In the genomic region with DNA sequence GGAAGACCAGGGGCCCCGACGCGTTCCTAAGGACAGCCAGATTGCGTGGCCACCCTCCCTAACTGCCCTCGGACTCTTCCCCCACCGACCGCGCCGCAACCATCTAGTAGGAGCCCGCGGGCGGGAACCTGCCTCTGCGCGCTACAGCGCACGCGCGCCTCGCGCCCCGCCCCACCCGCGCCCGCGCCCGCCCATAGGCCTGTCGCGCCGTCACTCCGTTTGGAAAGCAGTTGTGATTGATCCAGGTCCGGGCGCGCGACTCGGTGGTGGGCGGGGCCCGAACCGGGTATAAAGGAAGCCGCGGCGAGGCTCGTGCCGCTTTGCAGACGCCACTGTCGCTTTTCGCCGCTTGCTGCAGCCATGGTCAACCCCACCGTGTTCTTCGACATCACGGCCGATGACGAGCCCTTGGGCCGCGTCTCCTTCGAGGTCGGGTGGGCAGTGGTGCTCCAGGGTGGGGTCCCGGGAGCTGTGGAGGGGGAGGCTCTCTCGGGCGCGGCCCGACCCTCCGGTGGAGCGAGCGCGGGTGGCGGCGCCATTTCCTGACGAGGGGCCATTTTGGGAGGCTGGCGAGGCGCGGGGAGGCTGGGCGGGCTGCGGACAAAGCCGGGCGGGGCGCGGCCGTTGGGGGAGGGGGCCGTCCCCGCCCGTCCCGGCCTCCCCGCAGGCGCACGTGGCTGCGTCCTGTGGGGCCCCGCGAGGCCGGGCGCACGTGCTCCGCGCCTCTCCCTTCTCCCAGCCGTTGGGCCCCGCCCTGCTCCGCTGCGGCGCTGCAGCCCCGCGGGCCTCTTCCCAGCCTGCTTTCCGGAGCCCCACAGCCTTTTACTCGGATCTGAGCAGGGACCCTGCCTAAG, we compare ENCODE assay signal across 8 mouse cellular contexts. TPM values are rescaled to one million over a fixed set of nuclear protein-coding genes. Genes with fewer than 3 reads are reported as not detected.
A peak's percentile ranks its signal among the peaks of the same experiment; 100 is the strongest.
DNase-seq lines count a peak whose midpoint lies in the region; ATAC-seq and TF ChIP-seq lines count a peak whose summit lies in the region.

No protein-coding gene starts in this region.

- WGBS in heart, embryonic 13.5 days = under 1% methylated on average over 84 of the region's 102 CpGs
- under 1% methylated on average over 101 of the region's 102 CpGs for WGBS in liver, embryonic 11.5 days

- H3ac ChIP-seq in myocyte (ENCODE audit: control insufficient read depth, insufficient read length) = peak overlapping the region; percentile 65

- peaks cover 6% of the 10 kb centered on the region; the same call in 1 of the 2 replicates for H3K4me1 ChIP-seq in brown adipose tissue, adult 24 weeks (ENCODE audit: control insufficient read depth, insufficient read depth, insufficient read length, low read length)
- peaks cover 33% of the 10 kb centered on the region for H3K4me1 ChIP-seq in heart, embryonic 13.5 days
- H3K4me1 ChIP-seq in liver, embryonic 11.5 days (replicated peaks; ENCODE audit: control insufficient read depth, insufficient read depth, low read length) = peaks cover 24% of the 10 kb centered on the region

- peak overlapping the region; percentile 97 for H3K4me2 ChIP-seq in heart, embryonic 13.5 days
- H3K4me2 ChIP-seq in liver, embryonic 11.5 days = peak overlapping the region; percentile 97
- peak overlapping the region; percentile 97 for H3K4me2 ChIP-seq in myocyte (ENCODE audit: low read depth)

- peak; percentile 80 for ATAC-seq in CD4-positive, CD25-positive, alpha-beta regulatory T cell, adult 4 months
- ATAC-seq in erythroid progenitor cell, adult 5-6 weeks (replicated peaks; ENCODE audit: low FRiP score, poor library complexity, severe bottlenecking) = peak; percentile 83
- ATAC-seq in heart, embryonic 13.5 days (ENCODE audit: extremely low read depth, insufficient number of reproducible peaks, low FRiP score, low TSS enrichment) = peak; percentile 94
- ATAC-seq in liver, embryonic 11.5 days (replicated peaks; ENCODE audit: low FRiP score) = peak; percentile 91

- H3K9ac ChIP-seq in heart, embryonic 13.5 days = peak overlapping the region; percentile 98
- peak overlapping the region; percentile 99 for H3K9ac ChIP-seq in liver, embryonic 11.5 days (ENCODE audit: low read depth, low read length)

- no peaks in the 10 kb centered on the region for H3K9me3 ChIP-seq in heart, embryonic 13.5 days
- H3K9me3 ChIP-seq in liver, embryonic 11.5 days (ENCODE audit: control insufficient read depth, low read length) = peaks cover 5% of the 10 kb centered on the region; the same call in 1 of the 2 replicates

- peak; percentile 99 for DNase-seq in kidney, postnatal 10 days
- DNase-seq in liver, embryonic 11.5 days (ENCODE audit: low spot score) = peak; percentile 99
- peak; percentile 99 to 100 for DNase-seq in spleen, postnatal 4 days (ENCODE audit: low spot score in 2 of 2)

- no peaks in the 10 kb centered on the region for H3K27me3 ChIP-seq in heart, embryonic 13.5 days (replicated peaks)
- H3K27me3 ChIP-seq in liver, embryonic 11.5 days (replicated peaks; ENCODE audit: control insufficient read depth, insufficient read depth, low read length) = no peaks in the 10 kb centered on the region
- H3K27me3 ChIP-seq in myocyte (ENCODE audit: control insufficient read depth, insufficient read depth, insufficient read length) = no peaks in the 10 kb centered on the region

- peak overlapping the region; percentile 91 for H3K4me3 ChIP-seq in brown adipose tissue, adult 24 weeks (ENCODE audit: insufficient read depth, low read depth, low read length)
- peak overlapping the region; percentile 96 for H3K4me3 ChIP-seq in heart, embryonic 13.5 days
- peak overlapping the region; percentile 95 for H3K4me3 ChIP-seq in liver, embryonic 11.5 days (ENCODE audit: low read depth, low read length)
- H3K4me3 ChIP-seq in myocyte = peak overlapping the region; percentile 92

- H3K27ac ChIP-seq in brown adipose tissue, adult 24 weeks (replicated peaks; ENCODE audit: low read depth, low read length) = peak overlapping the region; percentile 97
- H3K27ac ChIP-seq in heart, embryonic 13.5 days (replicated peaks) = peak overlapping the region; percentile 98
- peak overlapping the region; percentile 100 for H3K27ac ChIP-seq in liver, embryonic 11.5 days (ENCODE audit: low read depth, low read length)

- H3K79me2 ChIP-seq in myocyte (ENCODE audit: control insufficient read depth, insufficient read depth) = peaks cover 31% of the 10 kb centered on the region

- H3K36me3 ChIP-seq in heart, embryonic 13.5 days = peaks cover 36% of the 10 kb centered on the region
- H3K36me3 ChIP-seq in liver, embryonic 11.5 days (ENCODE audit: control insufficient read depth, insufficient read depth, low read length) = peaks cover 28% of the 10 kb centered on the region
- peaks cover 26% of the 10 kb centered on the region for H3K36me3 ChIP-seq in myocyte (ENCODE audit: control insufficient read depth, insufficient read depth)

- peak; percentile 78 for TF ChIP-seq POLR2A in myocyte (IDR thresholded peaks at IDR 0.05; ENCODE audit: insufficient read length, low read depth)

TF ChIP-seq in myocyte, 11 proteins besides CTCF, POLR2A, EP300 and RAD21:
- TF ChIP-seq MYOD1 (IDR thresholded peaks at IDR 0.05; ENCODE audit: control insufficient read depth in 1 of 3, insufficient read length in 2 of 3, low read depth in 2 of 3) (peak in 1 of 3 experiments; percentile 1), POLR2AphosphoS2 (IDR thresholded peaks at IDR 0.05; ENCODE audit: insufficient read length, low read depth) (peak; percentile 80), REST (IDR thresholded peaks at IDR 0.05; ENCODE audit: insufficient read depth, insufficient read length) (peak; percentile 5), MYOG (IDR thresholded peaks at IDR 0.05; ENCODE audit: control insufficient read depth in 1 of 3, insufficient read depth in 1 of 3, insufficient read length in 2 of 3, low read depth in 2 of 3) (peak in 1 of 3 experiments; percentile 1), E2F4 (IDR thresholded peaks at IDR 0.05; ENCODE audit: insufficient read depth) (peak; percentile 53), SRF (IDR thresholded peaks at IDR 0.05; ENCODE audit: control insufficient read depth, insufficient read length, low read depth) (no peak), TCF12 (IDR thresholded peaks at IDR 0.05; ENCODE audit: insufficient read depth, poor library complexity, severe bottlenecking) (no peak), TCF3 (IDR thresholded peaks at IDR 0.05; ENCODE audit: insufficient read length, low read depth) (no peak), MAX (IDR thresholded peaks at IDR 0.05; ENCODE audit: low read depth) (peak; percentile 12), USF1 (IDR thresholded peaks at IDR 0.05; ENCODE audit: low read depth) (no peak)

RNA-seq across cellular contexts. Expression of a gene that starts 0.5 kb away (rescaled TPM):
- 1,000 to 10,000 TPM; 2,528 to 2,595 TPM for polyA plus RNA-seq in CD4-positive, CD25-positive, alpha-beta regulatory T cell, adult 4 months (2017; shearing (Covaris generic))
- 1,997 and 2,277 TPM in 2 replicates for polyA plus RNA-seq in brown adipose tissue, adult 24 weeks (2012; ENCODE audit: insufficient read depth, insufficient read length, missing spikeins)
- total RNA-seq in erythroid progenitor cell, adult 5-6 weeks (2015; ENCODE audit: low replicate concordance) = 1,149 and 1,152 TPM in 2 replicates
- total RNA-seq in erythroid progenitor cell, adult 5-6 weeks (2017; ENCODE audit: low replicate concordance) = 288 and 328 TPM in 2 replicates
- polyA plus RNA-seq in heart, embryonic 13.5 days (2015; fragmentation: Nextera tagmentation; extraction: Ambion mirVana) = 4,195 and 4,594 TPM in 2 replicates
- 5,363 and 5,401 TPM in 2 replicates for polyA plus RNA-seq in liver, embryonic 11.5 days (2014; fragmentation: Nextera tagmentation; extraction: Ambion mirVana)
- polyA plus RNA-seq in myocyte (2012; fragmentation: generic; extraction: Trizol) = 3,065 TPM

RNA-seq across cellular contexts. Expression of a gene that starts 26.9 kb away (rescaled TPM):
- 10 to 100 TPM; 46.5 to 67.2 TPM for polyA plus RNA-seq in CD4-positive, CD25-positive, alpha-beta regulatory T cell, adult 4 months (2017; shearing (Covaris generic))
- polyA plus RNA-seq in brown adipose tissue, adult 24 weeks (2012; ENCODE audit: insufficient read depth, insufficient read length, missing spikeins) = 20.4 and 25.1 TPM in 2 replicates
- total RNA-seq in erythroid progenitor cell, adult 5-6 weeks (2015; ENCODE audit: low replicate concordance) = 16.6 and 17.6 TPM in 2 replicates
- total RNA-seq in erythroid progenitor cell, adult 5-6 weeks (2017; ENCODE audit: low replicate concordance) = 5.1 and 7.8 TPM in 2 replicates
- 6.6 and 7.3 TPM in 2 replicates for polyA plus RNA-seq in heart, embryonic 13.5 days (2015; fragmentation: Nextera tagmentation; extraction: Ambion mirVana)
- 11.5 and 12.7 TPM in 2 replicates for polyA plus RNA-seq in liver, embryonic 11.5 days (2014; fragmentation: Nextera tagmentation; extraction: Ambion mirVana)
- polyA plus RNA-seq in myocyte (2012; fragmentation: generic; extraction: Trizol) = 37.1 TPM

RNA-seq across cellular contexts. Expression of a gene that starts 28.5 kb away (rescaled TPM):
- polyA plus RNA-seq in CD4-positive, CD25-positive, alpha-beta regulatory T cell, adult 4 months (2017; shearing (Covaris generic)) = 100 to 1,000 TPM; 147 to 164 TPM
- polyA plus RNA-seq in brown adipose tissue, adult 24 weeks (2012; ENCODE audit: insufficient read depth, insufficient read length, missing spikeins) = 54.3 and 66.3 TPM in 2 replicates
- 180 and 209 TPM in 2 replicates for total RNA-seq in erythroid progenitor cell, adult 5-6 weeks (2015; ENCODE audit: low replicate concordance)
- 100 and 160 TPM in 2 replicates for total RNA-seq in erythroid progenitor cell, adult 5-6 weeks (2017; ENCODE audit: low replicate concordance)
- polyA plus RNA-seq in heart, embryonic 13.5 days (2015; fragmentation: Nextera tagmentation; extraction: Ambion mirVana) = 309 and 340 TPM in 2 replicates
- 242 and 254 TPM in 2 replicates for polyA plus RNA-seq in liver, embryonic 11.5 days (2014; fragmentation: Nextera tagmentation; extraction: Ambion mirVana)
- polyA plus RNA-seq in myocyte (2012; fragmentation: generic; extraction: Trizol) = 175 TPM

RNA-seq across cellular contexts. Expression of a gene that starts 59.9 kb away (rescaled TPM):
- 10 to 100 TPM; 22.2 to 22.3 TPM for polyA plus RNA-seq in CD4-positive, CD25-positive, alpha-beta regulatory T cell, adult 4 months (2017; shearing (Covaris generic))
- polyA plus RNA-seq in brown adipose tissue, adult 24 weeks (2012; ENCODE audit: insufficient read depth, insufficient read length, missing spikeins) = 25.2 and 39.9 TPM in 2 replicates
- total RNA-seq in erythroid progenitor cell, adult 5-6 weeks (2015; ENCODE audit: low replicate concordance) = 40.7 and 50.7 TPM in 2 replicates
- total RNA-seq in erythroid progenitor cell, adult 5-6 weeks (2017; ENCODE audit: low replicate concordance) = 41.3 and 43.5 TPM in 2 replicates
- polyA plus RNA-seq in heart, embryonic 13.5 days (2015; fragmentation: Nextera tagmentation; extraction: Ambion mirVana) = 23.5 and 25.5 TPM in 2 replicates
- polyA plus RNA-seq in liver, embryonic 11.5 days (2014; fragmentation: Nextera tagmentation; extraction: Ambion mirVana) = 13.2 and 13.7 TPM in 2 replicates
- polyA plus RNA-seq in myocyte (2012; fragmentation: generic; extraction: Trizol) = 33.2 TPM

Comparison
In these comparisons a context has a peak if more than half of its experiments do, and no peak if none do; other contexts are left out.
1. Peak in every context shown above with its lines: DNase-seq, ATAC-seq, H3K4me3 ChIP-seq and H3K27ac ChIP-seq.